Mouse (Mus musculus): ENCODE results near the gene Slc22a27. TPM values are rescaled to one million over a fixed set of nuclear protein-coding genes. Genes with fewer than 3 reads are reported as not detected.
"Not testable (repeated sequence)": the region's sequence is repeated elsewhere in the genome, so short reads cannot be mapped to it uniquely, and the experiment has no call there.

The Slc22a27 gene
- 9.5 and 9.6 TPM in 2 replicates for polyA plus RNA-seq (2015; fragmentation: Nextera tagmentation; extraction: Ambion mirVana)

DNA sequence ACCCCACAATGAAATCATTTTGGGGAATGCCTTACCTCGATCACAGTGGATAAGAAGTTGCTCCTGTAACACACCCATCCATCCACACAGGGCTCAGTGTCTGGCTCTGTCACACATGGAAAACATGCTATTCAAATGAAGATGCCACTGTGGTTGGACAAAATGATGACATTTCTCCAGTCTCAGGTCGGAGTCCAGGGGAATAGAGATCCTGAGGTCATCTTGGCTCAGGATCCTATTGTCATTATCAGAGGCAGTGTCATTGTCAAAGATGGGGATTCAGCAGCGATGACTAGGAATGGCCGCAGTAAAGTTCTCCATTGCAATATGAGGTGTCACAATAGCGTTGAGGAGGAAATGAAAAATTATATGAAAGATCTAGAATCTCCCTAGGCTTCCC, at the start of gene Slc22a27:
Slc22a27 (minus strand) TSS at position 101 of the 400 bp plus-strand sequence.
- not testable (repeated sequence) for H3K27me3 ChIP-seq (ENCODE audit: insufficient read depth, low read length); H3K27ac ChIP-seq; H3K9ac ChIP-seq (ENCODE audit: low read depth, low read length); H3K4me2 ChIP-seq (ENCODE audit: low read length); H3K36me3 ChIP-seq (ENCODE audit: insufficient read depth, low read length); H3K4me1 ChIP-seq (replicated peaks; ENCODE audit: insufficient read depth, low read length); H3K4me3 ChIP-seq (replicated peaks; ENCODE audit: low read depth, low read length); H3K9me3 ChIP-seq (replicated peaks; ENCODE audit: low read length); DNase-seq (ENCODE audit: low spot score); ATAC-seq (replicated peaks; ENCODE audit: low FRiP score, low read depth)
- 65% methylated on average over 5 of the region's 5 CpGs for WGBS

DNA sequence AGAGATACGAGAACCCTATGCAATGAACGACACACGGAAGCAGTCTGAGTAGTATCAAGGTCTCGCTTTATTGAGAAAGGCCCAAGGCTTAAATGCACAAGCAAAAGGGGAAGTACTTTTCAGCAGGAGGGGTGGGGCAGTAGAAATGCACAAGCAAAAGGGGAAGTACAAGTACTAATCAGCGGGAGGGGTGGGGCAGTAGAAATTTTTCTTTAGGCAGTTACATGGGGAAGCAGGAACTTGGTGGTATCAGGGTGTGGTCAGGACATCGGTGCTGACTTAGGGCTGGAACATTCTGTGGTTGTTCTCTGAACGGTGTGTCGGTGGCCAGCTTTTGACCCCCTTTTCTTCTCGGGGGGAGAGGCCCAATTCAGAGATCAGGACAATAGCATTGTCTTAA, 45.8 kb upstream of the Slc22a27 start:
- WGBS, result 90% methylated on average over 9 of the region's 9 CpGs
- ATAC-seq (replicated peaks; ENCODE audit: low FRiP score, low read depth); H3K36me3 ChIP-seq (ENCODE audit: insufficient read depth, low read length): not testable (repeated sequence)

DNA sequence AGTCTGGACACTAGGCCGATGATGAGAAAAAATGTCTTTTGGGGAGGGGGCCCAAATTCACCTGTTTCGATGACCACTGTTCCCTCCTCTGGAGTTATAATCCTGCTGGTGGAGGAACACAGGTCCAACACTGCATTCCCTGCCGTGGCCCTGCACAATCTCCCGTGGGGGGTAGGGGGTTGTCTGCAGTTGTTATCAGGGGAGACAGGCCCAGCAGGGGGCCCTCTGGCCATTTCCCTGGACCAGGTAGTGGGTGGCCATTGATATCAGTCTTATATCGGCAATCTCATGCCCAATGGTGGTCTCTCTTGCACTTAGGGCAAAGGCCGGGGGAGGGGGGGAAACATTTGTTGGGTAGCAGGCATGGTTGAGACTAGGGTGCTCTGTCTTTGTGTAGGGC, 43.3 kb upstream of the Slc22a27 start:
- 94% methylated on average over 6 of the region's 6 CpGs for WGBS
- DNase-seq (ENCODE audit: low spot score); H3K4me2 ChIP-seq (ENCODE audit: low read length); ATAC-seq (replicated peaks; ENCODE audit: low FRiP score, low read depth); H3K9ac ChIP-seq (ENCODE audit: low read depth, low read length); H3K27ac ChIP-seq; H3K4me1 ChIP-seq (replicated peaks; ENCODE audit: insufficient read depth, low read length); H3K9me3 ChIP-seq (replicated peaks; ENCODE audit: low read length); H3K4me3 ChIP-seq (replicated peaks; ENCODE audit: low read depth, low read length); H3K36me3 ChIP-seq (ENCODE audit: insufficient read depth, low read length); H3K27me3 ChIP-seq (ENCODE audit: insufficient read depth, low read length): not testable (repeated sequence)

More for the DNA sequence above, 45.8 kb upstream of the Slc22a27 start:
- not testable (repeated sequence) for H3K9ac ChIP-seq (ENCODE audit: low read depth, low read length); H3K4me3 ChIP-seq (replicated peaks; ENCODE audit: low read depth, low read length); H3K27me3 ChIP-seq (ENCODE audit: insufficient read depth, low read length); H3K4me1 ChIP-seq (replicated peaks; ENCODE audit: insufficient read depth, low read length); H3K4me2 ChIP-seq (ENCODE audit: low read length); H3K9me3 ChIP-seq (replicated peaks; ENCODE audit: low read length); H3K27ac ChIP-seq; DNase-seq (ENCODE audit: low spot score)

DNA sequence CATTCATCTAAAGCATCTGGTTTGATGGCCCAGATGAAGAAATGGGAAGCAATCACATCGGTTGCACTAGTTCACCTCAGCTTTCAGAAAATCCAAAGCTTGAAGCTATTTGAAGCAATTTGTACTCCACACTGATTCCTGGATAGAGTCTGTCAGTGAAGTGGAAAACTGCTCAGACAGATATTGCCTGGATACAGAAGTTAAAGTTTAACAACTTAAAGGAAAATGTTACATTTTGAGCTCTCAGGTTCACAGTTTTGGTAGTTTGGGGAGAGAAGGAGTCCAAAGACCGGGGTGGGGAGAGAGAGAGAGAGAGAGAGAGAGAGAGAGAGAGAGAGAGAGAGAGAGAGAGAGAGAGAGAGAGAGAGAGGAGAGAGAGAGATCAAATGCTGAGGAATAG, 2.9 kb upstream of the Slc22a27 start:
- DNase-seq (ENCODE audit: low spot score), result peak; percentile 14
- 61% methylated on average over 2 of the region's 2 CpGs for WGBS

DNA sequence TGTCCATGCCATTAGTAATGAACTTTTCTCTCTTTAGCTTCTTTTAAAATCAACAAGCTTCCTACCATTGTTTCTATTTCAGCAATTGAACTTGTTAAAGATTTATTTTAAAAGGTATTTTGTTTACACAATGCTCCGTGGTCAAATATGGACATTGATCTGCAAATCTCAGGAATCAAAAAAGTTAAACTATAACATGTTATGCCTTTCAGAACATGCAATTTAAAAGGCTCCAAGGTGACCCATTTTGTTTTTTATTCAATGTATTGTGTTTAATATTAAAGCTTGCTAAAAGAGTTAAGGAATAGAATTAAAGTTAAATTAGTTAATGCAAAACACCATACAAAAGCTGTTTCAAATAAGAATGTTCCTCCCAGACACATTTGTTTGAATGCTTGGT, 723 bp upstream of the Slc22a27 start:
- not testable (repeated sequence) for H3K36me3 ChIP-seq (ENCODE audit: insufficient read depth, low read length); DNase-seq (ENCODE audit: low spot score); ATAC-seq (replicated peaks; ENCODE audit: low FRiP score, low read depth); H3K27ac ChIP-seq; H3K4me2 ChIP-seq (ENCODE audit: low read length); H3K4me3 ChIP-seq (replicated peaks; ENCODE audit: low read depth, low read length); H3K9me3 ChIP-seq (replicated peaks; ENCODE audit: low read length); H3K9ac ChIP-seq (ENCODE audit: low read depth, low read length); H3K27me3 ChIP-seq (ENCODE audit: insufficient read depth, low read length); H3K4me1 ChIP-seq (replicated peaks; ENCODE audit: insufficient read depth, low read length)
- 42% methylated on average over 1 of the region's 1 CpGs for WGBS

More for the DNA sequence above, 2.9 kb upstream of the Slc22a27 start:
- no peaks in the 10 kb centered on the region for H3K4me1 ChIP-seq (replicated peaks; ENCODE audit: insufficient read depth, low read length)
- no peak overlapping the region for H3K4me2 ChIP-seq (ENCODE audit: low read length)
- H3K27me3 ChIP-seq (ENCODE audit: insufficient read depth, low read length), result no peaks in the 10 kb centered on the region
- H3K9ac ChIP-seq (ENCODE audit: low read depth, low read length), result no peak overlapping the region
- H3K4me3 ChIP-seq (replicated peaks; ENCODE audit: low read depth, low read length), result no peak overlapping the region
- ATAC-seq (replicated peaks; ENCODE audit: low FRiP score, low read depth), result no peak
- TF ChIP-seq CTCF (IDR thresholded peaks at IDR 0.05; ENCODE audit: low read depth), result no peak
- peak overlapping the region; percentile 50; the same call in 1 of the 2 replicates for H3K27ac ChIP-seq
- no peaks in the 10 kb centered on the region for H3K9me3 ChIP-seq (replicated peaks; ENCODE audit: low read length)
- no peaks in the 10 kb centered on the region for H3K36me3 ChIP-seq (ENCODE audit: insufficient read depth, low read length)

DNA sequence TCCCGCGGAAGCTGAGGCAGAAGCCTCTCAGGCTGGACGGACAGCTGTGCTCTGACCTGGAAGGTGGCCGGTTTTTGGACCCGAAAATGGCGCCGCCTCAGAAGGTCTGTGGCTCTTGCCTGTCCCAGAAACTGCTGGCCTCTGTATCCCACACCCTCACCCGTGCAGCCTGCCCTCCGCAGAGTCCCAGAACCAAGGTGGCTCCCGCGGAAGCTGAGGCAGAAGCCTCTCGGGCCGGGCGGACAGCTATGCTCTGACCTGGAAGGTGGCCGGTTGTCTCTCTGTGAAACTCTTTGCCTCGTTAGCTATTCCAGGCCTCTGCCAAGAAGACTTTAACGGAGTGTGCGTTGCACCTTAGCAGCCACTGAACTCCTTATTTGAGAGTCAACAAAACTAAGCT, 26.4 kb downstream of the Slc22a27 start:
- not testable (repeated sequence) for H3K9ac ChIP-seq (ENCODE audit: low read depth, low read length); H3K4me2 ChIP-seq (ENCODE audit: low read length); H3K9me3 ChIP-seq (replicated peaks; ENCODE audit: low read length); H3K4me1 ChIP-seq (replicated peaks; ENCODE audit: insufficient read depth, low read length); H3K27me3 ChIP-seq (ENCODE audit: insufficient read depth, low read length); H3K27ac ChIP-seq; ATAC-seq (replicated peaks; ENCODE audit: low FRiP score, low read depth); H3K4me3 ChIP-seq (replicated peaks; ENCODE audit: low read depth, low read length); DNase-seq (ENCODE audit: low spot score); H3K36me3 ChIP-seq (ENCODE audit: insufficient read depth, low read length)
- 88% methylated on average over 18 of the region's 18 CpGs for WGBS

DNA sequence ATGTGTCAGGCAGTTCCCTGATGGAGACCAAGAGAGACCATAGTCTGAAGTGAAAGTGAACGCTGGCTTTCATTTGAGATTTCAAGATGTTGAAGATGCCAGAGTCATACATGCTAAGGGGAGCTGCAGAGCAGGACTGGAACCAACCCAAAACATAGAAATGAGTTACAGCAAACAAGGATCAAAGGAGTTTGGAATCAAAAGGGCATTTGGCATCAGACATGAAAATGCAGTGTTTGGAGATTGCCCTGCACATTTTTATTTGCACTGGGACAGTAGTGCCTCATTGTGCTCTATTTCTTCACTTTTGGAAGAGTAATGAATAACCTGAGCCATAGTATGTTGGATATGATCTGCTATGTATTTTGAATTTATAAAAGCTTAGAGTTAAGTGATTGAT, 89.2 kb downstream of the Slc22a27 start:
- ATAC-seq (replicated peaks; ENCODE audit: low FRiP score, low read depth) (no peak), DNase-seq (ENCODE audit: low spot score) (no peak)
- no peak overlapping the region for H3K4me3 ChIP-seq (replicated peaks; ENCODE audit: low read depth, low read length)
- H3K9me3 ChIP-seq (replicated peaks; ENCODE audit: low read length), result no peaks in the 10 kb centered on the region
- H3K36me3 ChIP-seq (ENCODE audit: insufficient read depth, low read length), result no peaks in the 10 kb centered on the region
- 80% methylated on average over 1 of the region's 1 CpGs for WGBS
- no peak for TF ChIP-seq CTCF (IDR thresholded peaks at IDR 0.05; ENCODE audit: low read depth)
- H3K4me2 ChIP-seq (ENCODE audit: low read length), result no peak overlapping the region
- H3K27me3 ChIP-seq (ENCODE audit: insufficient read depth, low read length), result no peaks in the 10 kb centered on the region
- H3K27ac ChIP-seq, result no peak overlapping the region
- H3K9ac ChIP-seq (ENCODE audit: low read depth, low read length), result no peak overlapping the region
- no peaks in the 10 kb centered on the region for H3K4me1 ChIP-seq (replicated peaks; ENCODE audit: insufficient read depth, low read length)

Data from kidney, postnatal 0 days (tissue).